Mouse (Mus musculus) heart, embryonic 14.5 days (tissue): Measurements from ENCODE around the gene Etl4. TPM values are rescaled to one million over a fixed set of nuclear protein-coding genes. Genes with fewer than 3 reads are reported as not detected.

Experiments
- ATAC-seq: fragments of 200-750 bp; cut with Nextera tagmentation; 2 replicates; pipeline ENCODE4 v1.8.0; 2017; ENCODE audit warnings: low read depth, moderate TSS enrichment; ENCODE audit not compliant: insufficient number of reproducible peaks, insufficient read depth, low FRiP score
- H3K27ac ChIP-seq, 2 experiments: fragments of 200-500 bp in 1 of 2; fragments of 300-500 bp in 1 of 2; sonication (generic) in 1 of 2; replicated peaks in 1 of 2; 2 replicates each; pipeline ENCODE4 v1.5.1; 2012 to 2014; ENCODE audit warnings: low read depth in 2 of 2, low read length in 2 of 2, control low read depth in 1 of 2, mild to moderate bottlenecking in 1 of 2, mixed read lengths in 1 of 2; ENCODE audit not compliant: control insufficient read depth in 1 of 2, insufficient read depth in 1 of 2
- H3K27me3 ChIP-seq: fragments of 300-500 bp; sonication (generic); 2 replicates; pipeline ENCODE4 v1.6.1; 2014; ENCODE audit warnings: mild to moderate bottlenecking, low read length, control low read depth; ENCODE audit not compliant: control insufficient read depth, insufficient read depth
- H3K36me3 ChIP-seq: fragments of 300-500 bp; sonication (generic); 2 replicates; pipeline ENCODE4 v1.6.1; 2014; ENCODE audit warnings: mild to moderate bottlenecking, control low read depth, low read length, mixed read lengths; ENCODE audit not compliant: control insufficient read depth, insufficient read depth
- H3K4me1 ChIP-seq, 2 experiments: fragments of 200-500 bp in 1 of 2; fragments of 300-500 bp in 1 of 2; sonication (generic) in 1 of 2; 2 replicates each; pipeline ENCODE4 v1.6.1; 2012 to 2014; ENCODE audit warnings: low read length in 2 of 2, control low read depth in 1 of 2, mixed read lengths in 1 of 2; ENCODE audit not compliant: control insufficient read depth in 2 of 2, insufficient read depth in 2 of 2
- H3K4me2 ChIP-seq: fragments of 300-500 bp; sonication (generic); 2 replicates; pipeline ENCODE4 v1.6.1; 2014; ENCODE audit warnings: mild to moderate bottlenecking, low read length
- H3K4me3 ChIP-seq, 2 experiments: fragments of 200-500 bp in 1 of 2; fragments of 300-500 bp in 1 of 2; sonication (generic) in 1 of 2; 2 replicates each; pipeline ENCODE4 v1.5.1; 2012 to 2014; ENCODE audit warnings: low read length in 2 of 2, mild to moderate bottlenecking in 2 of 2, control low read depth in 1 of 2, low read depth in 1 of 2, moderate library complexity in 1 of 2; ENCODE audit not compliant: control insufficient read depth in 1 of 2, insufficient read depth in 1 of 2
- H3K9ac ChIP-seq: fragments of 300-500 bp; sonication (generic); 2 replicates; pipeline ENCODE4 v1.6.1; 2014; ENCODE audit warnings: mild to moderate bottlenecking, low read length
- H3K9me3 ChIP-seq: fragments of 300-500 bp; sonication (generic); 2 replicates; pipeline ENCODE4 v1.6.1; 2016; ENCODE audit warnings: low read length, control low read depth; ENCODE audit not compliant: control insufficient read depth
- WGBS: fragments of 180-500 bp; shearing (Covaris S2); extraction: QIAGEN DNeasy Blood & Tissue Kit; methylation state at CpG from one replicate; pipeline ENCODE4 v1.1.7; 2014; 5-methylcytosine and 5-hydroxymethylcytosine counted together
- polyA plus RNA-seq: library from polyadenylated mRNA; unstranded; fragments of >200 nt; fragmentation: Nextera tagmentation; extraction: Ambion mirVana; gene quantifications from 2 replicates; pipeline ENCODE4 v1.2.1, GENCODE M21; 2014

Gene Etl4
- polyA plus RNA-seq, 1 experiment from 2014 or later = 11.3 TPM

GRCm38 (mm10) chr2:20445156-20446155 lies 535.9 kb downstream of the Etl4 start:
- Histone ChIP-seq H3K9ac (no peak overlapping the region; the same call in 1 of the 2 replicates), H3K4me3 (no peak overlapping the region), H3K4me2 (peak overlapping the region; percentile 17; the same call in 1 of the 2 replicates), H3K27ac (peak overlapping the region; percentile 59 to 76), H3K9me3 (no peaks in the 10 kb centered on the region), H3K36me3 (no peaks in the 10 kb centered on the region), H3K4me1 (peaks cover 11 to 27% of the 10 kb centered on the region in 2 experiments), H3K27me3 (no peaks in the 10 kb centered on the region)
- WGBS = 40% methylated on average over 17 of the region's 17 CpGs
- ATAC-seq = no peak

- peaks cover 11 to 27% of the 10 kb centered on the region in 2 experiments for H3K4me1 ChIP-seq
- no peaks in the 10 kb centered on the region for H3K27me3 ChIP-seq
- no peak overlapping the region for H3K9ac ChIP-seq
- H3K4me2 ChIP-seq = no peak overlapping the region
- 31% methylated on average over 4 of the region's 4 CpGs for WGBS
- peak overlapping the region in 1 of 2 experiments; percentile 59; a peak in 1 of 4 replicates for H3K27ac ChIP-seq
- ATAC-seq = no peak
- H3K9me3 ChIP-seq = no peaks in the 10 kb centered on the region
- no peaks in the 10 kb centered on the region for H3K36me3 ChIP-seq
- H3K4me3 ChIP-seq = no peak overlapping the region
Measured at GRCm38 (mm10) chr2:20446180-20446579, 536.6 kb downstream of the Etl4 start.

GRCm38 (mm10) chr2:20450945-20451344 lies 541.4 kb downstream of the Etl4 start:
- ATAC-seq = no peak
- Histone ChIP-seq H3K4me2 (no peak overlapping the region), H3K9ac (no peak overlapping the region), H3K4me3 (no peak overlapping the region), H3K27ac (no peak overlapping the region), H3K36me3 (no peaks in the 10 kb centered on the region), H3K4me1 (peaks cover 0 to 10% of the 10 kb centered on the region in 2 experiments; a peak in 2 of 4 replicates), H3K27me3 (no peaks in the 10 kb centered on the region), H3K9me3 (no peaks in the 10 kb centered on the region)
- 36% methylated on average over 3 of the region's 3 CpGs for WGBS

- no peak overlapping the region for H3K27ac ChIP-seq
- H3K27me3 ChIP-seq = no peaks in the 10 kb centered on the region
- no peaks in the 10 kb centered on the region for H3K9me3 ChIP-seq
- peaks cover 0 to 9% of the 10 kb centered on the region in 2 experiments; a peak in 1 of 4 replicates for H3K4me1 ChIP-seq
- H3K36me3 ChIP-seq = no peaks in the 10 kb centered on the region
- H3K9ac ChIP-seq = no peak overlapping the region
- ATAC-seq = no peak
- WGBS = 61% methylated on average over 3 of the region's 3 CpGs
- H3K4me2 ChIP-seq = no peak overlapping the region
- no peak overlapping the region for H3K4me3 ChIP-seq
Measured at GRCm38 (mm10) chr2:20453506-20454206, 544.1 kb downstream of the Etl4 start.

GRCm38 (mm10) chr2:20479199-20479598 lies 569.6 kb downstream of the Etl4 start:
- Histone ChIP-seq H3K4me1 (peaks cover 3 to 6% of the 10 kb centered on the region in 2 experiments; a peak in 3 of 4 replicates), H3K27ac (no peak overlapping the region), H3K9me3 (no peaks in the 10 kb centered on the region), H3K27me3 (no peaks in the 10 kb centered on the region), H3K9ac (no peak overlapping the region), H3K4me3 (no peak overlapping the region), H3K36me3 (no peaks in the 10 kb centered on the region), H3K4me2 (no peak overlapping the region)
- ATAC-seq = no peak
- WGBS = 75% methylated on average over 2 of the region's 2 CpGs

- H3K4me2 ChIP-seq = no peak overlapping the region
- H3K9ac ChIP-seq = no peak overlapping the region
- 8% methylated on average over 2 of the region's 2 CpGs for WGBS
- no peak for ATAC-seq
- no peaks in the 10 kb centered on the region for H3K36me3 ChIP-seq
- no peaks in the 10 kb centered on the region for H3K27me3 ChIP-seq
- H3K4me1 ChIP-seq = 0 out of 4 replicates have a peak, but pooled peaks cover 0 to 5% of the 10 kb centered on the region in 2 experiments
- H3K4me3 ChIP-seq = no peak overlapping the region
- H3K9me3 ChIP-seq = no peaks in the 10 kb centered on the region
- H3K27ac ChIP-seq = no peak overlapping the region
Measured at GRCm38 (mm10) chr2:20486137-20486788, 576.7 kb downstream of the Etl4 start.

GRCm38 (mm10) chr2:20489090-20489489 lies 579.5 kb downstream of the Etl4 start:
- no peak for ATAC-seq
- WGBS = 51% methylated on average over 3 of the region's 3 CpGs
- no peak overlapping the region for H3K9ac ChIP-seq
- 0 out of 4 replicates have a peak, but pooled peaks cover 0 to 5% of the 10 kb centered on the region in 2 experiments for H3K4me1 ChIP-seq
- H3K36me3 ChIP-seq = no peaks in the 10 kb centered on the region
- H3K4me2 ChIP-seq = no peak overlapping the region
- H3K4me3 ChIP-seq = no peak overlapping the region
- no peaks in the 10 kb centered on the region for H3K9me3 ChIP-seq
- H3K27me3 ChIP-seq = no peaks in the 10 kb centered on the region
- H3K27ac ChIP-seq = no peak overlapping the region
